Mouse (Mus musculus): ENCODE data around the gene Kcnip4. TPM values are rescaled to one million over a fixed set of nuclear protein-coding genes. Genes with fewer than 3 reads are reported as not detected.

Gene Kcnip4
- polyA plus RNA-seq, 1 experiment from 2014 or later = 0.15 TPM

- 74% methylated on average over 2 of the region's 2 CpGs for WGBS (ENCODE audit: insufficient replicate concordance)
- Histone ChIP-seq H3K4me3 (replicated peaks) (no peak overlapping the region), H3K36me3 (no peaks in the 10 kb centered on the region), H3K9me3 (replicated peaks) (no peaks in the 10 kb centered on the region), H3K27me3 (no peaks in the 10 kb centered on the region), H3K4me1 (replicated peaks) (no peaks in the 10 kb centered on the region), H3K27ac (no peak overlapping the region), H3K4me2 (no peak overlapping the region), H3K9ac (no peak overlapping the region)
- DNase-seq (no peak), ATAC-seq (ENCODE audit: low read depth) (no peak)
Observed at GRCm38 (mm10) chr5:48840971-48841370, 683.7 kb downstream of the Kcnip4 start.

GRCm38 (mm10) chr5:48795526-48795925 is 729.2 kb downstream of the Kcnip4 start:
- H3K4me2 ChIP-seq = no peak overlapping the region
- WGBS (ENCODE audit: insufficient replicate concordance) = 49% methylated on average over 1 of the region's 1 CpGs
- H3K36me3 ChIP-seq = no peaks in the 10 kb centered on the region
- no peak overlapping the region for H3K4me3 ChIP-seq (replicated peaks)
- no peaks in the 10 kb centered on the region for H3K4me1 ChIP-seq (replicated peaks)
- H3K27ac ChIP-seq = no peak overlapping the region
- H3K9ac ChIP-seq = no peak overlapping the region
- DNase-seq (no peak), ATAC-seq (ENCODE audit: low read depth) (no peak)
- H3K9me3 ChIP-seq (replicated peaks) = no peaks in the 10 kb centered on the region
- no peaks in the 10 kb centered on the region for H3K27me3 ChIP-seq

- Histone ChIP-seq H3K4me1 (replicated peaks) (no peaks in the 10 kb centered on the region), H3K9me3 (replicated peaks) (no peaks in the 10 kb centered on the region), H3K9ac (no peak overlapping the region), H3K27ac (no peak overlapping the region), H3K27me3 (no peaks in the 10 kb centered on the region), H3K4me2 (no peak overlapping the region), H3K4me3 (replicated peaks) (no peak overlapping the region), H3K36me3 (no peaks in the 10 kb centered on the region)
- ATAC-seq (ENCODE audit: low read depth) = no peak
- 52% methylated on average over 1 of the region's 1 CpGs for WGBS (ENCODE audit: insufficient replicate concordance)
- DNase-seq = no peak
Observed at GRCm38 (mm10) chr5:48779376-48779775, 745.3 kb downstream of the Kcnip4 start.

GRCm38 (mm10) chr5:48748613-48749012 is 776.1 kb downstream of the Kcnip4 start:
- H3K36me3 ChIP-seq = no peaks in the 10 kb centered on the region
- no peaks in the 10 kb centered on the region for H3K9me3 ChIP-seq (replicated peaks)
- no peaks in the 10 kb centered on the region for H3K4me1 ChIP-seq (replicated peaks)
- no peaks in the 10 kb centered on the region for H3K27me3 ChIP-seq
- ATAC-seq (ENCODE audit: low read depth) (no peak), DNase-seq (no peak)
- no peak overlapping the region for H3K4me3 ChIP-seq (replicated peaks)
- H3K4me2 ChIP-seq = no peak overlapping the region
- H3K9ac ChIP-seq = no peak overlapping the region
- no peak overlapping the region for H3K27ac ChIP-seq

- Histone ChIP-seq H3K4me1 (replicated peaks) (no peaks in the 10 kb centered on the region), H3K4me2 (no peak overlapping the region), H3K9me3 (replicated peaks) (no peaks in the 10 kb centered on the region), H3K4me3 (replicated peaks) (no peak overlapping the region), H3K27ac (no peak overlapping the region), H3K9ac (no peak overlapping the region), H3K27me3 (no peaks in the 10 kb centered on the region), H3K36me3 (no peaks in the 10 kb centered on the region)
- 37% methylated on average over 2 of the region's 2 CpGs for WGBS (ENCODE audit: insufficient replicate concordance)
- DNase-seq (no peak), ATAC-seq (ENCODE audit: low read depth) (no peak)
Observed at GRCm38 (mm10) chr5:48737640-48738039, 787.1 kb downstream of the Kcnip4 start.

GRCm38 (mm10) chr5:48718166-48718565 is 806.5 kb downstream of the Kcnip4 start:
- no peak overlapping the region for H3K9ac ChIP-seq
- no peaks in the 10 kb centered on the region for H3K36me3 ChIP-seq
- H3K4me2 ChIP-seq = no peak overlapping the region
- H3K4me3 ChIP-seq (replicated peaks) = no peak overlapping the region
- H3K9me3 ChIP-seq (replicated peaks) = no peaks in the 10 kb centered on the region
- no peaks in the 10 kb centered on the region for H3K27me3 ChIP-seq
- no peak overlapping the region for H3K27ac ChIP-seq
- H3K4me1 ChIP-seq (replicated peaks) = no peaks in the 10 kb centered on the region
- no peak for DNase-seq
- no peak for ATAC-seq (ENCODE audit: low read depth)

GRCm38 (mm10) chr5:48705997-48706396 is 818.7 kb downstream of the Kcnip4 start:
- no peaks in the 10 kb centered on the region for H3K4me1 ChIP-seq (replicated peaks)
- H3K4me3 ChIP-seq (replicated peaks) = no peak overlapping the region
- no peak overlapping the region for H3K4me2 ChIP-seq
- H3K27me3 ChIP-seq = no peaks in the 10 kb centered on the region
- H3K9me3 ChIP-seq (replicated peaks) = no peaks in the 10 kb centered on the region
- DNase-seq (no peak), ATAC-seq (ENCODE audit: low read depth) (no peak)
- WGBS (ENCODE audit: insufficient replicate concordance) = 65% methylated on average over 3 of the region's 3 CpGs
- no peak overlapping the region for H3K27ac ChIP-seq
- H3K36me3 ChIP-seq = no peaks in the 10 kb centered on the region
- no peak overlapping the region for H3K9ac ChIP-seq

- DNase-seq (no peak), ATAC-seq (ENCODE audit: low read depth) (no peak)
- H3K9me3 ChIP-seq (replicated peaks) = no peaks in the 10 kb centered on the region
- H3K4me3 ChIP-seq (replicated peaks) = no peak overlapping the region
- no peak overlapping the region for H3K27ac ChIP-seq
- 63% methylated on average over 3 of the region's 3 CpGs for WGBS (ENCODE audit: insufficient replicate concordance)
- H3K4me2 ChIP-seq = no peak overlapping the region
- H3K27me3 ChIP-seq = no peaks in the 10 kb centered on the region
- H3K9ac ChIP-seq = no peak overlapping the region
- H3K36me3 ChIP-seq = no peaks in the 10 kb centered on the region
- no peaks in the 10 kb centered on the region for H3K4me1 ChIP-seq (replicated peaks)
Observed at GRCm38 (mm10) chr5:48687068-48687467, 837.6 kb downstream of the Kcnip4 start.

GRCm38 (mm10) chr5:48679733-48680595 is 844.7 kb downstream of the Kcnip4 start:
- WGBS (ENCODE audit: insufficient replicate concordance) = 69% methylated on average over 8 of the region's 8 CpGs
- Histone ChIP-seq H3K4me1 (replicated peaks) (no peaks in the 10 kb centered on the region), H3K4me3 (replicated peaks) (no peak overlapping the region), H3K36me3 (no peaks in the 10 kb centered on the region), H3K9me3 (replicated peaks) (no peaks in the 10 kb centered on the region), H3K27me3 (no peaks in the 10 kb centered on the region), H3K27ac (no peak overlapping the region), H3K9ac (no peak overlapping the region), H3K4me2 (no peak overlapping the region)
- DNase-seq = no peak
- no peak for ATAC-seq (ENCODE audit: low read depth)

- WGBS (ENCODE audit: insufficient replicate concordance) = 72% methylated on average over 3 of the region's 3 CpGs
- DNase-seq = no peak
- H3K4me1 ChIP-seq (replicated peaks) = no peaks in the 10 kb centered on the region
- H3K4me2 ChIP-seq = no peak overlapping the region
- no peaks in the 10 kb centered on the region for H3K9me3 ChIP-seq (replicated peaks)
- H3K4me3 ChIP-seq (replicated peaks) = no peak overlapping the region
- H3K27me3 ChIP-seq = no peaks in the 10 kb centered on the region
- no peaks in the 10 kb centered on the region for H3K36me3 ChIP-seq
- no peak overlapping the region for H3K9ac ChIP-seq
- ATAC-seq (ENCODE audit: low read depth) = no peak
- no peak overlapping the region for H3K27ac ChIP-seq
Observed at GRCm38 (mm10) chr5:48662504-48662903, 862.2 kb downstream of the Kcnip4 start.

- no peak for ATAC-seq (ENCODE audit: low read depth)
- WGBS (ENCODE audit: insufficient replicate concordance) = 58% methylated on average over 3 of the region's 3 CpGs
Observed at GRCm38 (mm10) chr5:48659975-48660374, 864.7 kb downstream of the Kcnip4 start.

GRCm38 (mm10) chr5:48650496-48650895 is 874.2 kb downstream of the Kcnip4 start:
- ATAC-seq (ENCODE audit: low read depth) (no peak), DNase-seq (no peak)
- no peak overlapping the region for H3K27ac ChIP-seq

More at GRCm38 (mm10) chr5:48659975-48660374, 864.7 kb downstream of the Kcnip4 start:
- no peaks in the 10 kb centered on the region for H3K9me3 ChIP-seq (replicated peaks)
- H3K4me2 ChIP-seq = no peak overlapping the region
- DNase-seq = no peak
- no peaks in the 10 kb centered on the region for H3K27me3 ChIP-seq
- H3K4me3 ChIP-seq (replicated peaks) = no peak overlapping the region
- H3K27ac ChIP-seq = no peak overlapping the region
- no peaks in the 10 kb centered on the region for H3K4me1 ChIP-seq (replicated peaks)
- no peak overlapping the region for H3K9ac ChIP-seq
- H3K36me3 ChIP-seq = no peaks in the 10 kb centered on the region

More at GRCm38 (mm10) chr5:48650496-48650895, 874.2 kb downstream of the Kcnip4 start:
- H3K9me3 ChIP-seq (replicated peaks) = no peaks in the 10 kb centered on the region
- H3K27me3 ChIP-seq = no peaks in the 10 kb centered on the region
- no peak overlapping the region for H3K4me3 ChIP-seq (replicated peaks)
- WGBS (ENCODE audit: insufficient replicate concordance) = 53% methylated on average over 4 of the region's 4 CpGs
- no peaks in the 10 kb centered on the region for H3K36me3 ChIP-seq
- H3K9ac ChIP-seq = no peak overlapping the region
- H3K4me1 ChIP-seq (replicated peaks) = no peaks in the 10 kb centered on the region
- H3K4me2 ChIP-seq = no peak overlapping the region

Measured in liver, embryonic 13.5 days (tissue).